12 mouse cellular contexts compared by ENCODE assay signal in genomic region chr8:71631897-71632296, GRCm38 (mm10).
"Had no signal": no experiment of that assay in that cellular context is flagged by ENCODE, and none has a peak within 500 bp of the region (broad histone marks: within the 10 kb centered on the region; RNA-seq: fewer than 3 reads in every experiment).

No protein-coding gene starts in this region.

- H3K4me3 ChIP-seq: limb, embryonic 13.5 days; midbrain, embryonic 13.5 days; neural tube, embryonic 12.5 days had no signal

- DNase-seq: kidney, adult 11 months; kidney, adult 9 months; kidney, postnatal 10 days; kidney, postnatal 4 days; left cerebral cortex, postnatal 4 days; lung, embryonic 14.5 days; lung, postnatal 14 days had no signal

- H3K27ac ChIP-seq: limb, embryonic 13.5 days; midbrain, embryonic 13.5 days; neural tube, embryonic 12.5 days; stomach, postnatal 0 days had no signal

- H3K4me2 ChIP-seq: limb, embryonic 13.5 days; liver, embryonic 11.5 days; lung, embryonic 14.5 days; midbrain, embryonic 13.5 days; neural tube, embryonic 12.5 days had no signal

- ATAC-seq: midbrain, embryonic 13.5 days had no signal

- H3K36me3 ChIP-seq: limb, embryonic 13.5 days; neural tube, embryonic 12.5 days had no signal

- H3K9ac ChIP-seq: limb, embryonic 13.5 days; lung, embryonic 14.5 days; midbrain, embryonic 13.5 days; neural tube, embryonic 12.5 days had no signal
